Mouse (Mus musculus): ENCODE results near the gene Gpank1.

Gene Gpank1

GRCm38 (mm10) chr17:35162730-35163129 is 41.5 kb downstream of the Gpank1 start:
- DNase-seq: peak; percentile 63

GRCm38 (mm10) chr17:35163326-35164081 is 42.2 kb downstream of the Gpank1 start:
- peak; percentile 65 for DNase-seq

DNA sequence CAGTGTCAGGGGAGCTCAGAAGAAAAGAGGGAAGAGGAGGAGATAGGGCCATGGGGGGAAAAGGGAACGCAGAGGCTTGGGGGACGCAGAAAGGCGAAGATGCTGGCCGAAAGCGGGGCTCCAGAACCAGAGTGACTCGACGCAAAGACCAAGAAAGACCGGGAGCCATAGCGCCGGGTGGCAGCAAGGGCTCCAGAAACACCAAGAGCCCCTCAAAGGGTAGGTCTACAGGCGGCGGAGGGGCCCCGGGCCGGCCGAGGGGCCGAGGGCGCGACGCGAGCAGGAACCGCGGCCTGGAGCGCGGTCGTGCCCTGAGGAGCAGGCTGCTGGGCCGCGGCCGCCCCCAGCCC is 42.9 kb downstream of the Gpank1 start:
- no peak for DNase-seq

DNA sequence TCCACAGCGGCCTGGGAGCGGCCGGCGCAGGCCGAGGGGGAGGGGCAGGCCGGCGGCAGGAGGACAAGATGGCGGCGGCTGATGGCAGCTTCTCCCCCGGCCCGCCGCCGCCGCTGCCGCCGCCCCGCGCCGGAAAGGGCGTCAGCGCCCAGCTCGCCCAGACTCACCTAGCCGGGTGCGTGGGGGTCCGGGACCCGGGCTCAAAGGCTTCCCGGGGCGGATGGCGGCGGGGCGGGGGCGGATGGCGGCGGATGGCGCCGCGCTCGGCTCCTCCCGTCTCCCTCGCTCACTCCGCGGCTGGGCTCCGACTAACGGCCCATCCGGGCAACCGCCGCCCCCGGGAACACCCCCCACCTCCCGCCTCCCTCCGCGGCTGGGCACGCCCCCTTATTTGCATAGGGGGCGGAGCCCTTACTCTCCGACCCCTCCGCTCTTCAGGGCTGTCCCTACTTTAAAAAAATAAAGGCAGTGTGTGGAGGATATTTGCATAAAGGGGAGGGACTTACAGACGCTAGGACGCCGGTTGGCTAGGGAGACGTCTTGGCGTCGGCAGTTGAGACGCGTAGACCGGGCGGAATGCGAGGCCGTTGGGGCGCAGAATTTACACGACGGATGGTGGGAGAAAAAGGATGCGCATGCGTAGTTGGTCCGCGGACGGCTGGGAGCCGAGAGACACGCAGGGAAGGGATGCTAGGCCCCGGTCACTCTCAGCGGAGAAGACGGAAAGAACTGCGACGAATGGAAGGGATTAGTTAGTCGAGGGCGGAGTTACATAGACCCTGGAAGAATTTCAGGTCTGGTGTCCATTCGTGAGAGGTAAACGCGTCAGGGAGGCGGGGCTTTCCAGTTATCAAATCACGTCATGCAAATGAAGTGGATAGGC is 43.6 kb downstream of the Gpank1 start, which contains the start of gene Prrc2a:
Gene Prrc2a (minus strand): TSS at position 330 of the 883 bp plus-strand sequence.
- DNase-seq: peak; percentile 100

DNA sequence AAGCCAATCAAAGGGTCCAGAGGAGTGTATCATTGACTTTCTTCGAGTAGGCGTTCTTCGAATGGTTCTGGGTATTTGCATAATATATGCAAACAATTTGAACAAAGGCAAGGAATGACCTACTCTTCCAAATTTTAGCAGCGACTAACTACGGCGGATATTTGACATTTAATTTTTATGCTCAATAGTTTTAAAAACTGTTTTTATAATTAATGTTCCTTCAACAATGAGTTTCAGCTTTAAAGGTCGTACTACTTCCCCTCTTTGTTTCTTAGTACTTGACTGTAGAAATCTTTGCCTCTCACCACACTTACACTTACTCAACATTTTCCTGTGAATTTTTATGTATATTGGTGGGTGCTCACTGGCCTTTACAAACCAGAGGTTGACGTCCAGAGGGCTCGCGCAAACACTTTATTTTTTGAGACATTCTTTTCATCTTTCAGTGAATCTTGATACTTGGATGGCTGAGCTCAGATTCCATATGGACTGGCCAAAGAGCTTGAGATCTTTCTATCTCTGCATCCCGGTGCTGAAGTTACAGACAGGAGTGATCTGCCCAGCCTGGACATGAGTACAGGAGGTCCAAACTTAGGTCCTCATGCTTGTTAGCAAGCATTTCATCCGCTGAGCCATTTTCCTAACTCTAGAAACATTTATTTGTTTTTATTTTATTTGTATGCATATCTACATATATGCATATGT is 44.3 kb downstream of the Gpank1 start:
- DNase-seq: peak; percentile 68

- DNase-seq: peak; percentile 88
Observed at GRCm38 (mm10) chr17:35166352-35167035, 45.2 kb downstream of the Gpank1 start.

DNA sequence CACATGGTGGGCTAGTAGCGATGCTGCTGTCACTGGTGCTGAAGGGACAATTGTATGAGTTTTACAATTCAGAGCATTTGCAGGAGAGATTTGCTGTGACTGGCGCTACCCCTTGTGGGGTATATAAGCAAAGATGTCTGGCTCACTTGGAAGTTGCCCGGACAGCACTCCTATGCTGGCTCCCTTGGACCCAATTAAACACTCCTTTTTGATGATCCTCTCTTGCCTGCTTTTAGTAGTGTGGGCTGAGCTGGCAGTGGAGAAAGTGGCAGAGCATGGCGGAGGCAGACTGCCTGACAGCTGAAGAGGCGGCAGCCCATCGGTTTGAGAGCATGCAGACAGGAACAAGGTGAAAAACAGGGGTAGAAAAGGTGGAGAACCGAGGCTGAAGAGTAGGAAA is 46.5 kb downstream of the Gpank1 start:
- DNase-seq: peak; percentile 46

GRCm38 (mm10) chr17:35168541-35169207 is 47.4 kb downstream of the Gpank1 start:
- DNase-seq: peak; percentile 71

DNA sequence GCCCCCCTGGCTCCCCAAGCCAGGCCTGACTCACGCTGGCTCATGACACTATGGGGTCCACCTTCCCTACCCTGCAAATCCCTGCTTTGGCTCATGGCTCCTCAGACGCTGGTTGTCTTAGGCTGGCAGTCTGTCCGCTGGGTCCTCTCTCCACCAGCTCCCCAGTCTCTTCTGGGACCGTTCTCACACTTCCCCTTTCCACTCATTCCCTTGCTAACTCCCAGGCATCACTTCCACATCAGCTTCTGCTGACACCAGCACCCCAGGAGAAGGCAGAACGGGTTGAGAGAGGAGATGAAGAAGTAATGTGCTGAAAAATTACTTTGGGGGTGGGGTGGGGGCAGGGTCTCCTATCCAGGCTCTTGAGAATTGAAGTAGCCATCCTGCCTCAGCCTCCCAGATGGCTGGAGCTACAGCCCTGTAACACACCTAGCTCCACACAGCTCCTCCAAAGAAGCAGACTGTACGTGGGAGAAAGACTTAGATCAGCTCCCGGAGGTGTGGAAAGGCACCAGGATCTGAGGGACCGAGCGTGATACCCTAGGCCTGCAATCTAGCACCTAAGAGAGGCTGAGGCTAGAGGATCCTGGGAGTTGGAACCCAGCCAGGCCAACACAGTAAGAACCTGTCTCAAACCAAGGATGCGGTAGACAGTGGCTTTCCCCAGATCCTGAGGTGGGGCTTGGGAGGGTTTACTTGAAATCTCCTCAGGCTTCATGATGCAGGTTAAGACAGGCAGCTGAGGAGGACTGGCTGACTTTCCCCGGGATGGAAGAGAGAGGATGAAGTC is 51.4 kb downstream of the Gpank1 start:
- no peak for DNase-seq

DNA sequence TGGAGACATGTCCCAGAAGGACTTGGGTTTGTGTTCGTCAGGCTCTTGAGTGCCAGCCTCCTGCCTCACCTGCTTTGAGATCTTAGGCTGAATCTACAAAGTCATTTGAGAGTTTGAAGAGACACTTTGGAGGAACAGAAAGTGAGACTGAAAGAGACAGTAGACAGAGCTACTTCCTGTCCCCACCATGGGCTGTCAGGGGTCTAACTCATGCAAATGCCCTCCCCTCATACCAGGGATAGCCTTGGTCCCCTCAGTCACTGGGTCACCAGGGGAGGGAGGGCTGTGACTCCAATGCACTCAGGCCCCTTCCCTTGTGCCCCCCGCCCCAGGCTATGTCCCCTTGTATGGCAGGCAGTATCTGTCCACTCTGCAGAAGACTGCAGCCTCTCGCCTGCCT is 52.1 kb downstream of the Gpank1 start:
- no peak for DNase-seq

Data from cerebellum, adult 9-10 months (tissue).